Mouse (Mus musculus) embryonic facial prominence, embryonic 13.5 days (tissue): Measurements from ENCODE around the gene 2810408A11Rik. TPM values are rescaled to one million over a fixed set of nuclear protein-coding genes. Genes with fewer than 3 reads are reported as not detected.

ENCODE experiments used
- ATAC-seq: fragments of 200-750 bp; cut with Nextera tagmentation; 2 replicates; pipeline ENCODE4 v1.8.0; 2017; ENCODE audit warnings: low read depth; ENCODE audit not compliant: insufficient number of reproducible peaks, insufficient read depth, low FRiP score, low TSS enrichment
- H3K27ac ChIP-seq: fragments of 300-500 bp; sonication (generic); 2 replicates; pipeline ENCODE4 v1.5.1; 2015; ENCODE audit warnings: moderate library complexity, mild to moderate bottlenecking, inconsistent platforms
- H3K27me3 ChIP-seq: fragments of 300-500 bp; sonication (generic); 2 replicates; pipeline ENCODE4 v1.6.1; 2015; ENCODE audit warnings: mild to moderate bottlenecking, inconsistent platforms
- H3K36me3 ChIP-seq: fragments of 300-500 bp; sonication (generic); 2 replicates; pipeline ENCODE4 v1.6.1; 2015; ENCODE audit warnings: mild to moderate bottlenecking, inconsistent platforms
- H3K4me1 ChIP-seq: fragments of 300-500 bp; sonication (generic); 2 replicates; pipeline ENCODE4 v1.6.1; 2015; ENCODE audit warnings: inconsistent platforms
- H3K4me2 ChIP-seq: fragments of 300-500 bp; sonication (generic); 2 replicates; pipeline ENCODE4 v1.6.1; 2015; ENCODE audit warnings: moderate library complexity, mild to moderate bottlenecking, inconsistent platforms
- H3K4me3 ChIP-seq: fragments of 300-500 bp; sonication (generic); 2 replicates; pipeline ENCODE4 v1.5.1; 2015; ENCODE audit warnings: mild to moderate bottlenecking, inconsistent platforms
- H3K9ac ChIP-seq: fragments of 300-500 bp; sonication (generic); 2 replicates; pipeline ENCODE4 v1.6.1; 2015; ENCODE audit warnings: mild to moderate bottlenecking, inconsistent platforms
- H3K9me3 ChIP-seq: fragments of 300-500 bp; sonication (generic); 2 replicates; pipeline ENCODE4 v1.6.1; 2016; ENCODE audit warnings: inconsistent platforms
- WGBS: fragments of 180-500 bp; shearing (Covaris S2); methylation state at CpG from one replicate; pipeline ENCODE4 v1.1.7; 2015; ENCODE audit warnings: mixed read lengths; 5-methylcytosine and 5-hydroxymethylcytosine counted together
- polyA plus RNA-seq: library from polyadenylated mRNA; unstranded; fragments of >200 nt; fragmentation: Nextera tagmentation; extraction: Ambion mirVana; gene quantifications from 2 replicates; pipeline ENCODE4 v1.2.1, GENCODE M21; 2015

2810408A11Rik gene
- polyA plus RNA-seq: 14.8 and 15.6 TPM in 2 replicates

DNA sequence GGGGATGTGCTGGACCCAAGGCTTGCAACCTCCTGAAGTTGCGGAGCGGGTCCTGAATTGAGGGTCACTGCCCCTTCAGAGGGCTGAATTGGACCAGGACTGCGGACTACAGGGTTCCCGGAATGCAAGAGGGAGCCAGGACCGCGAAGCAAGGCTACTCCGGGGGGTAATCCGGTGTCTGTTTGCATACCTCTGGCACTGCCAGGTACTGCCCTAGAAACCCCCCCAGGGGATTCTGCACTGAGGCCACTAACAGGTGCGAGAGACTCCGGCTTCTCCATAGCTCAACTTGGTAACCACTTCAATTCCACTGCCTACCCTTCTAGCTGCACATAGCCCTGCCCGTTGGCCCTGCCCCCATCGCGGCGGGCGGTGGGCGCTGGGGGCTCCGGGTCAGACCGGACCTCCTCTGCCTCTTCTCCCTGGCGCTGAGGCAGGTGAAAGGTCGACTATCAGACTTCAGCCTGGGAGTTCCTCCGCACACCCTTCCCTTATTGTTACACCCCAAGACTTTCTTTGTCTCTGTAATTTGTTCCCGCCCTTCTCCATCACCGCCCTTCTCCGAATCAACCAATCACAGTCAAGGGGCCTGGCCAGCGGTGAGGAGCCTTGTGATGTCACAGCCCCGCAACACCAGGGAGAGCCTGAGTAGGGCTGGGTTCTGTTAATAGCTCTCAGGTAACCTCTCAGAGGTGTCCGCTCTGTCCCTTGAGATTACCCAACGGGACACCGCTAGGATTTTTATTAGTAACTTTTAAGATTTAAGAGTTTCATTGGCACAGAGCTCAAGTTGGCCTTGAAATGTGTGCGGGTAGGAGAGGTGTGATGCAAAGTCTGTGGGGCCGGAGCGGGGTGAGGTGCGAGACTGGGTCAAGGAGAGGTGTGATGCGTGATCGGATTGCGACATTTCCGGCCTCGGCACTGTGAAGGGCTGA lies at the start of gene 2810408A11Rik, which contains the start of gene Neurl4:
2810408A11Rik (minus strand) TSS at position 517 of the 935 bp plus-strand sequence.
Neurl4 (plus strand) TSS at position 602 of the 935 bp plus-strand sequence.
- Histone ChIP-seq H3K4me1 (peaks cover 28% of the 10 kb centered on the region), H3K27ac (peak within 1 kb of the TSS; percentile 97), H3K9me3 (no peaks in the 10 kb centered on the region), H3K4me3 (peak within 1 kb of the TSS; percentile 78), H3K36me3 (peaks cover 26% of the 10 kb centered on the region), H3K4me2 (peak within 1 kb of the TSS; percentile 83), H3K27me3 (no peaks in the 10 kb centered on the region), H3K9ac (peak within 1 kb of the TSS; percentile 96)
- peak; percentile 92 for ATAC-seq
- 0% methylated on average over 38 of the region's 38 CpGs for WGBS

- peak; percentile 34 for ATAC-seq
- peak overlapping the region; percentile 54 for H3K4me3 ChIP-seq
- no peaks in the 10 kb centered on the region for H3K27me3 ChIP-seq
- H3K9me3 ChIP-seq: no peaks in the 10 kb centered on the region
- H3K9ac ChIP-seq: peak overlapping the region; percentile 70
- peaks cover 25% of the 10 kb centered on the region for H3K36me3 ChIP-seq
- H3K4me1 ChIP-seq: peaks cover 29% of the 10 kb centered on the region
- H3K4me2 ChIP-seq: peak overlapping the region; percentile 71
- under 1% methylated on average over 14 of the region's 14 CpGs for WGBS
- peak overlapping the region; percentile 92 for H3K27ac ChIP-seq
Measured at GRCm38 (mm10) chr11:69948763-69949150, 48.0 kb upstream of the 2810408A11Rik start.

DNA sequence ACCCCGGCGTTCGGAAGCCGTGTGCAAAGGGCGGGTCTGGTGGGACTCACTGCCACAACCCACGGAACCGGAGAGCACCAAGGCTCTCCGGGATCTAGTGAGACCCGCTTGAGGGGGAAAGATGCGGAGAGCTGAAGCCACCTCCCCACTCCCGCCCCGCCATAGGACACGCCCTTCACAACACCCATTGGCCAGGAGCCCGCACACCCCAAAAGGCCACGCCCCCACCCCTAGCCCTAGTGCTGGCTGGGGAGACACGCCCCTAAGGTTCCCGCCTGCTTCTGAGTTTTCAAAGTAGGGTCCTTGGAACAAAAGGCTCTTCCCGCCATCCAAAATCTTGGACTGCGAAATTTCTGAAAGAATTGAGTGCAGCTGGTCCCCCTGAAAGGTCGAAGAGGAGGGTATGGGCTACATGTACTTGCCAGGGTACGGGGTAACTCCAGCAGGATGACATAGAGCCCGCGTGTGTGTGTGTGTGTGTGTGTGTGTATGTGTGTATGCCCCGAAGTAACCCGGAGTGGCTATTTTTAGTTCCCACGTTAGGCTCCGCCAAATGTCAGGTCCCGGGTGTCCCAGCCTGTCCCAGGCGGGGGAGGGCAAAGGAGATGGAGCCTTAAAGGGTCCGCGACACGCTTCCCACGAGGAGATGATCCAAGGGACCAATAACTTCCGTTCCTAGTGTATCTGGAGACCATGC lies 47.4 kb upstream of the 2810408A11Rik start, which contains the start of gene Slc2a4:
Slc2a4 (minus strand) TSS at position 123 of the 697 bp plus-strand sequence.
- H3K9me3 ChIP-seq: no peaks in the 10 kb centered on the region
- WGBS: under 1% methylated on average over 34 of the region's 34 CpGs
- H3K9ac ChIP-seq: peak within 1 kb of the TSS; percentile 70
- peak; percentile 90 for ATAC-seq
- peak within 1 kb of the TSS; percentile 54 for H3K4me3 ChIP-seq
- H3K4me1 ChIP-seq: peaks cover 29% of the 10 kb centered on the region
- H3K27ac ChIP-seq: peak within 1 kb of the TSS; percentile 92
- H3K4me2 ChIP-seq: peak within 1 kb of the TSS; percentile 71
- H3K27me3 ChIP-seq: no peaks in the 10 kb centered on the region
- H3K36me3 ChIP-seq: peaks cover 31% of the 10 kb centered on the region

DNA sequence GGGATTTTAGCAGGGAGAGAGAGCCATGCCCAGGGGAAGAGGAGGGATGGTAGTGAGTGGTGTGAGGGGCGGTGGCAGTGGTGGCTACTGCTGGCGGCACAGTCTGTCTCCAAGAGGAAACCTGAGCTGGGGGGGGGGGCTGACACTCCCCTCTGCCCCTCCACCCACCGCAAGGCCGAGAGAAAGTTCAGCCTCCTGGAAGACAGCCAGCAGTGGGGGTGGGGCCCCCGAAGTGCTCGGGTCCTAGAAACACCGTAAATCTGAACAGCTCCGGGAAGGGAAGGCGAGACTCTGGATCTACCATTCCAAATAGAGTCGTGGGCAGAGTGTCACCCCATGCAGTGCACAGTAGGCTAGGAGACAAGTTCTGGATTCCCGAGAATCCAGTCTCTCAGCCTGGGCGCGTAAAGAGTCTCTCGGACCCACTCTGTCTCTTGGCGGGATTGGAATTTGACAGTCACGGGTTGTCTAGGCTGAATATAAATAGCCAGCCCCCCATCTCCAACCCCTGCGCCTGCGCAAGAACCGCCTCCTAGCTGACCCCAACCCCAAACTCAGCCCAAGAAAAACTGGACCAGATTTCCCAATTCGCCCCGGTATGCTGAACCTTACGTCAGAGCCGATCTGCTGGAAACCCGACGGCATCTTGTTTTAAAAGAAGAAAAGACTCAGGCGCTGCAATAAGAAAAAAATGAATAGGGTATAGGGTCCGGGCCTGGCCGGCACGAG lies 46.7 kb upstream of the 2810408A11Rik start:
- H3K4me3 ChIP-seq: peak overlapping the region; percentile 54
- H3K9ac ChIP-seq: peak overlapping the region; percentile 70
- no peaks in the 10 kb centered on the region for H3K27me3 ChIP-seq
- H3K36me3 ChIP-seq: peaks cover 38% of the 10 kb centered on the region
- WGBS: under 1% methylated on average over 29 of the region's 29 CpGs
- peak overlapping the region; percentile 71 for H3K4me2 ChIP-seq
- peaks cover 29% of the 10 kb centered on the region for H3K4me1 ChIP-seq
- ATAC-seq: peak; percentile 21; the same call in 1 of the 2 replicates
- no peaks in the 10 kb centered on the region for H3K9me3 ChIP-seq
- peak overlapping the region; percentile 92 for H3K27ac ChIP-seq

- no peak for ATAC-seq
- Histone ChIP-seq H3K9me3 (no peaks in the 10 kb centered on the region), H3K27me3 (no peaks in the 10 kb centered on the region), H3K4me2 (peak overlapping the region; percentile 71), H3K4me1 (peaks cover 29% of the 10 kb centered on the region), H3K4me3 (peak overlapping the region; percentile 54), H3K9ac (peak overlapping the region; percentile 70), H3K36me3 (peaks cover 44% of the 10 kb centered on the region), H3K27ac (peak overlapping the region; percentile 92; the same call in 1 of the 2 replicates)
- 85% methylated on average over 18 of the region's 18 CpGs for WGBS
Measured at GRCm38 (mm10) chr11:69945997-69946891, 45.5 kb upstream of the 2810408A11Rik start.

DNA sequence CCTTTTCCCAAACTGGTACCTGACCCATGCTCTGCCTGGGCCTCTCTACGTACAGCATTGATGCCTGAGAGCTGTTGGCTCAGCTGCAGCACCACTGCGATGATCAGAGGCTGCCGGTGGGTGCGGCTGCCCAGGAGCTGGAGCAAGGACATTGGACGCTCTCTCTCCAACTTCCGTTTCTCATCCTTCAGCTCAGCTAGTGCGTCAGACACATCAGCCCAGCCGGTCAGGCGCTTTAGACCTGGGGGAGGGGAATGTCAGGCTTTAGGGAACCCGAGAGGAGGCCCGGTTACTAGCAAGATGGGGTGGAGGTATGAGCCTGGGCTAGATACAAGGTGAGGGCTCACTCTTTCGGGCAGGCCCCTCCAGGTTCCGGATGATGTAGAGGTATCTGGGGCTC lies 44.4 kb upstream of the 2810408A11Rik start:
- no peaks in the 10 kb centered on the region for H3K27me3 ChIP-seq
- no peak for ATAC-seq
- 78% methylated on average over 13 of the region's 13 CpGs for WGBS
- H3K27ac ChIP-seq: no peak overlapping the region
- H3K4me3 ChIP-seq: 0 out of 2 replicates have a peak overlapping the region, but pooled peaks have one; percentile 1
- no peak overlapping the region for H3K4me2 ChIP-seq
- peak overlapping the region; percentile 21; the same call in 1 of the 2 replicates for H3K9ac ChIP-seq
- H3K36me3 ChIP-seq: peaks cover 44% of the 10 kb centered on the region
- no peaks in the 10 kb centered on the region for H3K9me3 ChIP-seq
- peaks cover 29% of the 10 kb centered on the region for H3K4me1 ChIP-seq

GRCm38 (mm10) chr11:69940962-69941361 lies 40.2 kb upstream of the 2810408A11Rik start:
- Histone ChIP-seq H3K4me3 (no peak overlapping the region), H3K36me3 (peaks cover 41% of the 10 kb centered on the region), H3K9ac (no peak overlapping the region), H3K4me2 (no peak overlapping the region), H3K9me3 (no peaks in the 10 kb centered on the region), H3K27me3 (peaks cover 20% of the 10 kb centered on the region), H3K4me1 (peaks cover 37% of the 10 kb centered on the region), H3K27ac (no peak overlapping the region)
- no peak for ATAC-seq
- WGBS: 84% methylated on average over 4 of the region's 4 CpGs

- Histone ChIP-seq H3K36me3 (peaks cover 29% of the 10 kb centered on the region), H3K4me2 (no peak overlapping the region), H3K9me3 (no peaks in the 10 kb centered on the region), H3K27me3 (peaks cover 20% of the 10 kb centered on the region), H3K4me3 (no peak overlapping the region), H3K4me1 (peaks cover 29% of the 10 kb centered on the region), H3K9ac (no peak overlapping the region), H3K27ac (no peak overlapping the region)
- no peak for ATAC-seq
- 90% methylated on average over 17 of the region's 17 CpGs for WGBS
Measured at GRCm38 (mm10) chr11:69939731-69940130, 38.9 kb upstream of the 2810408A11Rik start.

DNA sequence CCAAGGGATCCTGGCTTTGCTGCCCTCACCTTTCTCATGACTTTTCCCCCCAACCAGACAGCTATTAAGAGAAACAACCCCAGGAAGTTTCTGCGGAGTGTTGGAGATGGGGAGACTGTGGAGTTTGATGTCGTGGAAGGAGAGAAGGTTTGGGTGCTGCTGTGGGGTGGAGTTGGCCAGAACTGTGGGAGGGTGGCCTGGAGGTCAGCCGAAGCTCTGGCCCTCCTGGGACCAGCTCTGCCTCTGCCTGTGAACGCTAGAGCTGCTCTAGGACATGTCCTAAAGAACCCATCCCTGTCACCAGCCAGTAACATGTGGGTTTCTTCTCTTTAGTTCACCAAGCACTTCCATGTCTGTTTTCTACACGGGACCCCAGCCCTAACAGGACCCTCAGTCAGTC lies 38.4 kb upstream of the 2810408A11Rik start:
- Histone ChIP-seq H3K4me2 (no peak overlapping the region), H3K27ac (no peak overlapping the region), H3K36me3 (peaks cover 23% of the 10 kb centered on the region), H3K4me1 (peaks cover 34% of the 10 kb centered on the region), H3K4me3 (no peak overlapping the region), H3K9ac (no peak overlapping the region), H3K9me3 (no peaks in the 10 kb centered on the region), H3K27me3 (peaks cover 20% of the 10 kb centered on the region)
- no peak for ATAC-seq
- 60% methylated on average over 5 of the region's 5 CpGs for WGBS

DNA sequence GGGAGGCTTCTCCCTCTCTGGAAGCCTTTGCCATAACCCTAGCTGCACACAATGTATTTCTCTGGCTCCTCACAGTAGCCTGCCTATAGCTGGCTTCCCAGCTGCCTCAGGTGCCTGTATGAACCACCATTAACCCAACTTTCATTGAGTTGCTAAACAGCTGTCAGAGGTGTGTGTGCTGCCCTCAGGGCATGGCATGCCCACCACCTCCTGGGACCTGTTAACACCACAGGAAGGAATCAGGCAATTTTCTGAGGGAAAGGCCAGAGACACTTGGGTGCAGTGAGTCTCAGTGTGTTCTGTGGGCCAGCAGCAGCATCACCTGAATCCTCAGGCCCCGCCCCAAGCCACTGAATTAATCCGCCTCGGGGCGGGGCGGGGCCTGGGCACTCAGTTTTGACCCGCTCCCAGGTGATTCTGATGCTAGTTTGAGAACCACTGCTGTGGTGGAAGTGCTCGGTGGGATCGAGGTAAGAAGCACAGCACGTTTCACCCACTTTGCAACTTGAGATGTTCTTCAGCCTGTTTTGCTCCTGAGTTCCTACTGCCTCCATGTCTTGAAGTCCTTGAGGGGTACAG lies 37.7 kb upstream of the 2810408A11Rik start:
- WGBS: 19% methylated on average over 9 of the region's 9 CpGs
- Histone ChIP-seq H3K4me3 (no peak overlapping the region), H3K4me2 (no peak overlapping the region), H3K27me3 (peaks cover 20% of the 10 kb centered on the region), H3K36me3 (peaks cover 16% of the 10 kb centered on the region), H3K9ac (0 out of 2 replicates have a peak overlapping the region, but pooled peaks have one; percentile 22), H3K27ac (0 out of 2 replicates have a peak overlapping the region, but pooled peaks have one; percentile 5), H3K9me3 (no peaks in the 10 kb centered on the region), H3K4me1 (peaks cover 37% of the 10 kb centered on the region)
- no peak for ATAC-seq
